Mouse (Mus musculus): ENCODE measurements around the gene Cfap299. TPM values are rescaled to one million over a fixed set of nuclear protein-coding genes. Genes with fewer than 3 reads are reported as not detected.
"Not testable (repeated sequence)": the region's sequence is repeated elsewhere in the genome, so short reads cannot be mapped to it uniquely, and the experiment has no call there.

The Cfap299 gene
- polyA plus RNA-seq, 1 experiment from 2014 or later = not detected

GRCm38 (mm10) chr5:98563801-98564200, 234.7 kb downstream of the Cfap299 start:
- WGBS = 63% methylated on average over 9 of the region's 9 CpGs
- H3K4me2 ChIP-seq (ENCODE audit: low read depth) = no peak overlapping the region

GRCm38 (mm10) chr5:98566461-98567193, 237.5 kb downstream of the Cfap299 start:
- ATAC-seq (ENCODE audit: insufficient read depth, low FRiP score, low TSS enrichment) = peak; percentile 80
- Histone ChIP-seq H3K27ac (ENCODE audit: low read depth, low read length) (no peak overlapping the region), H3K36me3 (ENCODE audit: control insufficient read depth, insufficient read depth, low read length) (no peaks in the 10 kb centered on the region), H3K4me3 (ENCODE audit: low read depth, low read length) (no peak overlapping the region), H3K4me2 (ENCODE audit: low read depth) (no peak overlapping the region), H3K9ac (ENCODE audit: low read length) (no peak overlapping the region), H3K4me1 (ENCODE audit: control insufficient read depth, insufficient read depth, low read length) (0 out of 2 replicates have a peak, but pooled peaks cover 6% of the 10 kb centered on the region), H3K27me3 (ENCODE audit: control insufficient read depth, insufficient read depth, low read length) (no peaks in the 10 kb centered on the region), H3K9me3 (ENCODE audit: control insufficient read depth, low read length) (no peaks in the 10 kb centered on the region)
- peak; percentile 54 for DNase-seq (ENCODE audit: low spot score)
- WGBS = 50% methylated on average over 6 of the region's 6 CpGs

More at GRCm38 (mm10) chr5:98563801-98564200, 234.7 kb downstream of the Cfap299 start:
- no peak overlapping the region for H3K27ac ChIP-seq (ENCODE audit: low read depth, low read length)
- H3K4me1 ChIP-seq (ENCODE audit: control insufficient read depth, insufficient read depth, low read length) = 0 out of 2 replicates have a peak, but pooled peaks cover 6% of the 10 kb centered on the region
- DNase-seq (ENCODE audit: low spot score) = no peak
- H3K9ac ChIP-seq (ENCODE audit: low read length) = no peak overlapping the region
- no peak overlapping the region for H3K4me3 ChIP-seq (ENCODE audit: low read depth, low read length)
- no peaks in the 10 kb centered on the region for H3K9me3 ChIP-seq (ENCODE audit: control insufficient read depth, low read length)
- no peaks in the 10 kb centered on the region for H3K27me3 ChIP-seq (ENCODE audit: control insufficient read depth, insufficient read depth, low read length)
- no peaks in the 10 kb centered on the region for H3K36me3 ChIP-seq (ENCODE audit: control insufficient read depth, insufficient read depth, low read length)
- no peak for ATAC-seq (ENCODE audit: insufficient read depth, low FRiP score, low TSS enrichment)

GRCm38 (mm10) chr5:98568481-98568880, 239.4 kb downstream of the Cfap299 start:
- H3K9ac ChIP-seq (ENCODE audit: low read length) = no peak overlapping the region
- no peak for ATAC-seq (ENCODE audit: insufficient read depth, low FRiP score, low TSS enrichment)
- H3K9me3 ChIP-seq (ENCODE audit: control insufficient read depth, low read length) = no peaks in the 10 kb centered on the region
- 92% methylated on average over 4 of the region's 4 CpGs for whole genome bisulfite sequencing
- DNase-seq (ENCODE audit: low spot score) = no peak
- H3K27ac ChIP-seq (ENCODE audit: low read depth, low read length) = no peak overlapping the region
- H3K36me3 ChIP-seq (ENCODE audit: control insufficient read depth, insufficient read depth, low read length) = no peaks in the 10 kb centered on the region
- no peaks in the 10 kb centered on the region for H3K27me3 ChIP-seq (ENCODE audit: control insufficient read depth, insufficient read depth, low read length)
- H3K4me1 ChIP-seq (ENCODE audit: control insufficient read depth, insufficient read depth, low read length) = 0 out of 2 replicates have a peak, but pooled peaks cover 5% of the 10 kb centered on the region
- no peak overlapping the region for H3K4me2 ChIP-seq (ENCODE audit: low read depth)
- H3K4me3 ChIP-seq (ENCODE audit: low read depth, low read length) = no peak overlapping the region

GRCm38 (mm10) chr5:98569029-98569513, 240.0 kb downstream of the Cfap299 start:
- Histone ChIP-seq H3K9me3 (ENCODE audit: control insufficient read depth, low read length) (no peaks in the 10 kb centered on the region), H3K4me3 (ENCODE audit: low read depth, low read length) (no peak overlapping the region), H3K36me3 (ENCODE audit: control insufficient read depth, insufficient read depth, low read length) (no peaks in the 10 kb centered on the region), H3K9ac (ENCODE audit: low read length) (no peak overlapping the region), H3K27ac (ENCODE audit: low read depth, low read length) (no peak overlapping the region), H3K4me1 (ENCODE audit: control insufficient read depth, insufficient read depth, low read length) (0 out of 2 replicates have a peak, but pooled peaks cover 3% of the 10 kb centered on the region), H3K4me2 (ENCODE audit: low read depth) (no peak overlapping the region), H3K27me3 (ENCODE audit: control insufficient read depth, insufficient read depth, low read length) (no peaks in the 10 kb centered on the region)
- no peak for DNase-seq (ENCODE audit: low spot score)
- no peak for ATAC-seq (ENCODE audit: insufficient read depth, low FRiP score, low TSS enrichment)
- WGBS = 85% methylated on average over 3 of the region's 3 CpGs

GRCm38 (mm10) chr5:98572392-98572791, 243.3 kb downstream of the Cfap299 start:
- DNase-seq (ENCODE audit: low spot score) = no peak

GRCm38 (mm10) chr5:98574711-98575470, 245.8 kb downstream of the Cfap299 start:
- no peak for ATAC-seq (ENCODE audit: insufficient read depth, low FRiP score, low TSS enrichment)
- Histone ChIP-seq H3K36me3 (ENCODE audit: control insufficient read depth, insufficient read depth, low read length) (no peaks in the 10 kb centered on the region), H3K9me3 (ENCODE audit: control insufficient read depth, low read length) (no peaks in the 10 kb centered on the region), H3K4me2 (ENCODE audit: low read depth) (no peak overlapping the region), H3K4me3 (ENCODE audit: low read depth, low read length) (no peak overlapping the region), H3K27me3 (ENCODE audit: control insufficient read depth, insufficient read depth, low read length) (no peaks in the 10 kb centered on the region), H3K27ac (ENCODE audit: low read depth, low read length) (no peak overlapping the region), H3K4me1 (ENCODE audit: control insufficient read depth, insufficient read depth, low read length) (no peaks in the 10 kb centered on the region), H3K9ac (ENCODE audit: low read length) (no peak overlapping the region)
- DNase-seq (ENCODE audit: low spot score) = peak; percentile 35
- 71% methylated on average over 12 of the region's 12 CpGs for WGBS

More at GRCm38 (mm10) chr5:98572392-98572791, 243.3 kb downstream of the Cfap299 start:
- no peak overlapping the region for H3K4me2 ChIP-seq (ENCODE audit: low read depth)
- H3K4me3 ChIP-seq (ENCODE audit: low read depth, low read length) = no peak overlapping the region
- no peak overlapping the region for H3K27ac ChIP-seq (ENCODE audit: low read depth, low read length)
- WGBS = 52% methylated on average over 4 of the region's 4 CpGs
- H3K36me3 ChIP-seq (ENCODE audit: control insufficient read depth, insufficient read depth, low read length) = no peaks in the 10 kb centered on the region
- H3K27me3 ChIP-seq (ENCODE audit: control insufficient read depth, insufficient read depth, low read length) = no peaks in the 10 kb centered on the region
- no peaks in the 10 kb centered on the region for H3K9me3 ChIP-seq (ENCODE audit: control insufficient read depth, low read length)
- no peak overlapping the region for H3K9ac ChIP-seq (ENCODE audit: low read length)
- no peak for ATAC-seq (ENCODE audit: insufficient read depth, low FRiP score, low TSS enrichment)
- H3K4me1 ChIP-seq (ENCODE audit: control insufficient read depth, insufficient read depth, low read length) = no peaks in the 10 kb centered on the region

- 88% methylated on average over 4 of the region's 4 CpGs for WGBS
- DNase-seq (ENCODE audit: low spot score) (no peak), ATAC-seq (ENCODE audit: insufficient read depth, low FRiP score, low TSS enrichment) (no peak)
- no peaks in the 10 kb centered on the region for H3K9me3 ChIP-seq (ENCODE audit: control insufficient read depth, low read length)
- no peak overlapping the region for H3K9ac ChIP-seq (ENCODE audit: low read length)
- no peak overlapping the region for H3K27ac ChIP-seq (ENCODE audit: low read depth, low read length)
- H3K27me3 ChIP-seq (ENCODE audit: control insufficient read depth, insufficient read depth, low read length) = no peaks in the 10 kb centered on the region
- H3K4me3 ChIP-seq (ENCODE audit: low read depth, low read length) = no peak overlapping the region
- no peaks in the 10 kb centered on the region for H3K4me1 ChIP-seq (ENCODE audit: control insufficient read depth, insufficient read depth, low read length)
- H3K36me3 ChIP-seq (ENCODE audit: control insufficient read depth, insufficient read depth, low read length) = no peaks in the 10 kb centered on the region
- H3K4me2 ChIP-seq (ENCODE audit: low read depth) = no peak overlapping the region
These were observed 246.3 kb downstream of the Cfap299 start for GRCm38 (mm10) chr5:98575471-98575834.

GRCm38 (mm10) chr5:98576538-98576937, 247.4 kb downstream of the Cfap299 start:
- H3K27me3 ChIP-seq (ENCODE audit: control insufficient read depth, insufficient read depth, low read length); H3K4me3 ChIP-seq (ENCODE audit: low read depth, low read length); H3K4me1 ChIP-seq (ENCODE audit: control insufficient read depth, insufficient read depth, low read length); H3K27ac ChIP-seq (ENCODE audit: low read depth, low read length); H3K4me2 ChIP-seq (ENCODE audit: low read depth); H3K36me3 ChIP-seq (ENCODE audit: control insufficient read depth, insufficient read depth, low read length); ATAC-seq (ENCODE audit: insufficient read depth, low FRiP score, low TSS enrichment); H3K9me3 ChIP-seq (ENCODE audit: control insufficient read depth, low read length); DNase-seq (ENCODE audit: low spot score); H3K9ac ChIP-seq (ENCODE audit: low read length): not testable (repeated sequence)
- WGBS = 89% methylated on average over 6 of the region's 6 CpGs

All from neural tube, embryonic 11.5 days (tissue).